In genomic region chr9:102479022-102479421, GRCm38 (mm10) we compare ENCODE assay signal across 9 mouse cellular contexts. TPM values are rescaled to one million over a fixed set of nuclear protein-coding genes. Genes with fewer than 3 reads are reported as not detected.
DNase-seq lines count a peak whose midpoint lies in the region; ATAC-seq and TF ChIP-seq lines count a peak whose summit lies in the region.
"Had no signal": no experiment of that assay in that cellular context is flagged by ENCODE, and none has a peak within 500 bp of the region (broad histone marks: within the 10 kb centered on the region; RNA-seq: fewer than 3 reads in every experiment).

No protein-coding gene starts in this region.

- H3K27ac ChIP-seq in hindbrain, embryonic 10.5 days = no peak overlapping the region
- no peak overlapping the region for H3K27ac ChIP-seq in hindbrain, embryonic 13.5 days
- no peak overlapping the region for H3K27ac ChIP-seq in limb, embryonic 10.5 days
- no peak overlapping the region for H3K27ac ChIP-seq in testis, adult 2 months (ENCODE audit: control insufficient read depth, insufficient read depth, low read depth, low read length)
- H3K27ac ChIP-seq: limb, embryonic 15.5 days had no signal

- DNase-seq in hindbrain, embryonic 10.5 days (ENCODE audit: low spot score) = peak; percentile 25
- DNase-seq in CD4-positive, CD25-positive, alpha-beta regulatory T cell, adult 2 months (ENCODE audit: low read depth, low spot score) = peak; percentile 68
- DNase-seq in adrenal gland, adult 2 months = peak; percentile 70
- peak; percentile 40 for DNase-seq in limb, embryonic 10.5 days (ENCODE audit: low spot score)
- DNase-seq in layer of hippocampus, adult 11-12 months (ENCODE audit: low spot score) = no peak
- DNase-seq in layer of hippocampus, adult 9-10 months (ENCODE audit: low spot score) = no peak

- WGBS in hindbrain, embryonic 10.5 days = 45% methylated on average over 9 of the region's 9 CpGs
- WGBS in hindbrain, embryonic 13.5 days = 56% methylated on average over 9 of the region's 9 CpGs
- 49% methylated on average over 9 of the region's 9 CpGs for WGBS in limb, embryonic 10.5 days

- H3K27me3 ChIP-seq in hindbrain, embryonic 10.5 days (ENCODE audit: insufficient read depth, poor library complexity, severe bottlenecking) = no peaks in the 10 kb centered on the region
- no peaks in the 10 kb centered on the region for H3K27me3 ChIP-seq in hindbrain, embryonic 13.5 days
- no peaks in the 10 kb centered on the region for H3K27me3 ChIP-seq in limb, embryonic 10.5 days (ENCODE audit: low read depth, poor library complexity, severe bottlenecking)
- H3K27me3 ChIP-seq in testis, adult 2 months (ENCODE audit: control insufficient read depth, insufficient read depth, low read length) = no peaks in the 10 kb centered on the region
- H3K27me3 ChIP-seq: limb, embryonic 15.5 days had no signal

- H3K4me3 ChIP-seq in hindbrain, embryonic 10.5 days = no peak overlapping the region
- no peak overlapping the region for H3K4me3 ChIP-seq in hindbrain, embryonic 13.5 days
- H3K4me3 ChIP-seq in limb, embryonic 10.5 days = no peak overlapping the region
- no peak overlapping the region for H3K4me3 ChIP-seq in testis, adult 2 months (ENCODE audit: control insufficient read depth, low read depth, low read length)
- H3K4me3 ChIP-seq: limb, embryonic 15.5 days had no signal

- no peaks in the 10 kb centered on the region for H3K36me3 ChIP-seq in hindbrain, embryonic 10.5 days
- H3K36me3 ChIP-seq in hindbrain, embryonic 13.5 days = no peaks in the 10 kb centered on the region
- no peaks in the 10 kb centered on the region for H3K36me3 ChIP-seq in limb, embryonic 10.5 days
- H3K36me3 ChIP-seq in testis, adult 2 months (ENCODE audit: control insufficient read depth, insufficient read depth, low read length) = no peaks in the 10 kb centered on the region
- H3K36me3 ChIP-seq: limb, embryonic 15.5 days had no signal

- no peaks in the 10 kb centered on the region for H3K4me1 ChIP-seq in hindbrain, embryonic 10.5 days (replicated peaks)
- no peaks in the 10 kb centered on the region for H3K4me1 ChIP-seq in hindbrain, embryonic 13.5 days (replicated peaks)
- H3K4me1 ChIP-seq in limb, embryonic 10.5 days = no peaks in the 10 kb centered on the region
- H3K4me1 ChIP-seq in testis, adult 2 months (ENCODE audit: control insufficient read depth, insufficient read depth, low read length) = no peaks in the 10 kb centered on the region
- H3K4me1 ChIP-seq: limb, embryonic 15.5 days had no signal

- peak; percentile 94; the same call in 1 of the 2 replicates for TF ChIP-seq CTCF in testis, adult 2 months (IDR thresholded peaks at IDR 0.05; ENCODE audit: control insufficient read depth, insufficient read depth, insufficient replicate concordance, low read depth, low read length)

- no peak overlapping the region for H3K9ac ChIP-seq in hindbrain, embryonic 13.5 days
- H3K9ac ChIP-seq: limb, embryonic 15.5 days had no signal

- no peak for TF ChIP-seq POLR2A in testis, adult 2 months (IDR thresholded peaks at IDR 0.05; ENCODE audit: control insufficient read depth, low read depth, low read length)

- no peak for ATAC-seq in hindbrain, embryonic 13.5 days (ENCODE audit: low FRiP score)

- H3K4me2 ChIP-seq in hindbrain, embryonic 13.5 days = no peak overlapping the region
- H3K4me2 ChIP-seq: limb, embryonic 15.5 days had no signal

- H3K9me3 ChIP-seq in hindbrain, embryonic 10.5 days = no peaks in the 10 kb centered on the region
- H3K9me3 ChIP-seq in hindbrain, embryonic 13.5 days = no peaks in the 10 kb centered on the region
- H3K9me3 ChIP-seq in limb, embryonic 10.5 days (replicated peaks) = no peaks in the 10 kb centered on the region
- H3K9me3 ChIP-seq: limb, embryonic 15.5 days had no signal

RNA-seq across cellular contexts. Expression of gene Ky, which starts 26.5 kb away (rescaled TPM):
- 0.50 and 0.60 TPM in 2 replicates for polyA plus RNA-seq in hindbrain, embryonic 10.5 days (2016; fragmentation: Nextera tagmentation; extraction: Ambion mirVana)
- 0.29 and 0.36 TPM in 2 replicates for polyA plus RNA-seq in hindbrain, embryonic 13.5 days (2015; fragmentation: Nextera tagmentation; extraction: Ambion mirVana)
- 1 to 10 TPM in 1 of 2 experiments, under 1 TPM in 1; 0.26 to 1.1 TPM for total RNA-seq in adrenal gland, adult 2 months (2021)
- polyA plus RNA-seq in adrenal gland, adult 2 months (2012; rRNA removed) = 0.40 and 0.63 TPM in 2 replicates
- polyA plus RNA-seq in limb, embryonic 10.5 days (2016; fragmentation: Nextera tagmentation; extraction: Ambion mirVana) = 0.03 and 0.06 TPM in 2 replicates
- 0.54 and 0.82 TPM in 2 replicates for polyA plus RNA-seq in testis, adult 2 months (2012; rRNA removed)

Comparison
In these comparisons a context has a peak if more than half of its experiments do, and no peak if none do; other contexts are left out.
1. DNase-seq: peak in hindbrain, embryonic 10.5 days (single experiment), CD4-positive, CD25-positive, alpha-beta regulatory T cell, adult 2 months (single experiment), adrenal gland, adult 2 months (single experiment) and limb, embryonic 10.5 days (single experiment); none in layer of hippocampus, adult 11-12 months (single experiment) and layer of hippocampus, adult 9-10 months (single experiment).